Mouse (Mus musculus) bone marrow macrophage, adult 2 months (primary cell): ENCODE measurements around the gene Brd7.

Source experiments
- CTCF ChIP-seq: IDR thresholded peaks from 2 replicates; pipeline ENCODE4 v1.5.1; 2012; ENCODE audit warnings: low read depth, mild to moderate bottlenecking, low read length, moderate library complexity
- POLR2A ChIP-seq: IDR thresholded peaks from 2 replicates; pipeline ENCODE4 v1.6.1; 2012; ENCODE audit warnings: mild to moderate bottlenecking, low read depth, low read length, borderline replicate concordance

- TF ChIP-seq CTCF (peak; percentile 16; the same call in 1 of the 2 replicates), POLR2A (no peak)
Measured at GRCm38 (mm10) chr8:88390749-88391148, 28.8 kb upstream of the Brd7 start.
